Mouse (Mus musculus) splenic B cell, adult 2 months (primary cell): ENCODE measurements at regions not wholly inside any gene's neighbourhood (a gene's known extent, or its start where the extent isn't known, plus 50 kb on each side); places are given as distances from the start of the nearest gene placed in this dataset.

Experiments used
- DNase-seq: peaks from one replicate; pipeline ENCODE4 v3.0.0-alpha.2; 2011; ENCODE audit warnings: low read depth, low spot score
- H3K27me3 ChIP-seq: 2 replicates; pipeline ENCODE4 v1.6.1; 2012; ENCODE audit warnings: mild to moderate bottlenecking, low read length, moderate library complexity, mixed read lengths; ENCODE audit not compliant: control insufficient read depth, poor library complexity, insufficient read depth, severe bottlenecking
- H3K36me3 ChIP-seq: 2 replicates; pipeline ENCODE4 v1.6.1; 2012; ENCODE audit warnings: mild to moderate bottlenecking, low read length, moderate library complexity, mixed read lengths; ENCODE audit not compliant: control insufficient read depth, poor library complexity, insufficient read depth, severe bottlenecking

DNA sequence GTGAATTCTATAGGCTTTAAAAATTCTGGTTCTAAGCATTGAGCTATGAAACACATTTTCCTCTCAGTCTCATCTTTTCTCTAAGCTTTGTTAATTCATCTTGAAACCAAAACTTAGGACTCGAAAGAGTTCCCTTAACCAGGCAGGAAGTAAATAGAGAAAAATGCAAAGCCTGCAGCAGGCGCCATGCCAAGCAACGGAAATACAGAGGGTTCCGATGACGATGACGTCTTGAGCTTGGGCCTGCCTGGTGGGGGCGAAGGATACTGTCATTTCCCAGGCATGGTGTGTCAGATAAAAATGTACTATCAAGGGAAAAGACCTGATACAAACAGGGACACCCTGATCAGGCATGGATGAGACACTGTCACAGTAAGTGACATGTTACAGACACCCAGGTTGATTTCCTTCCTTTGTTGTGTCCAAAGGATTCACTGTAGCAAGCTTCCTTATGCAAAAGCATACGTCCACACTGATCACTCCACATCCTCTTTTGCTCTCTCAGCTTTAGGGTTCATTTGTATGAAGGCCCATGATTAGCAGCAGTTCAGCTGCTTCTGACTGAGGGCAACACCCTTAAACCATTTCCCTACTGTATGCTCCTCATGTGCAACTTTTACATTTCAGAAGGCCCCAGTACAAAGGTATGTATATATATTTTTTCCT lies 135.0 kb downstream of the Cemip2 start:
- DNase-seq, result peak; percentile 79
- H3K36me3 ChIP-seq, result no peaks in the 10 kb centered on the region
- no peaks in the 10 kb centered on the region for H3K27me3 ChIP-seq

GRCm38 (mm10) chr19:21913748-21914611 lies 135.8 kb downstream of the Cemip2 start:
- DNase-seq, result no peak
- Histone ChIP-seq H3K36me3 (no peaks in the 10 kb centered on the region), H3K27me3 (no peaks in the 10 kb centered on the region)

GRCm38 (mm10) chr19:21914658-21915057 lies 136.5 kb downstream of the Cemip2 start:
- Histone ChIP-seq H3K27me3 (no peaks in the 10 kb centered on the region), H3K36me3 (no peaks in the 10 kb centered on the region)
- DNase-seq, result no peak

DNA sequence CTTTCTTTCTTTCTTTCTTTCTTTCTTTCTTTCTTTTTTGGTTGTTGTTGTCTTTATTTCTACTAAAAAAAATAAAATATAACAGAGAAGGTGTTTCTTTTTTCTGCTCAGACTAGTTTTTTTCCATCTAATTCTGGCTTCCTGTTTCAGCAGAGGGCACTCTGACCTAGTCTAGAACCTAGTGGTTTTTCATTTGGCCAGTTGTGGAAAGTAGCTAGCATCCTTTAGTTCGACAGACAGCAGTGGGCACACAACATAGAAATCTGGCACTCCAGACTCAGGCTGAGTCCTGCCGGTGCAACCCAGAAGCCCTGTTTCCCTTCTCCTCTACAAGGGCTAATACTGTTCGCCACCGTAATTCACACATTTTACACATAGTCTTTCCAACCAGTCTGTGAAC lies 140.0 kb downstream of the Cemip2 start:
- Histone ChIP-seq H3K36me3 (no peaks in the 10 kb centered on the region), H3K27me3 (no peaks in the 10 kb centered on the region)
- no peak for DNase-seq

GRCm38 (mm10) chr19:21919074-21919473 lies 140.9 kb downstream of the Cemip2 start:
- Histone ChIP-seq H3K27me3 (no peaks in the 10 kb centered on the region), H3K36me3 (no peaks in the 10 kb centered on the region)
- no peak for DNase-seq

- Histone ChIP-seq H3K27me3 (no peaks in the 10 kb centered on the region), H3K36me3 (no peaks in the 10 kb centered on the region)
- DNase-seq, result no peak
Observed at GRCm38 (mm10) chr19:21940114-21940513, 162.0 kb downstream of the Cemip2 start.

DNA sequence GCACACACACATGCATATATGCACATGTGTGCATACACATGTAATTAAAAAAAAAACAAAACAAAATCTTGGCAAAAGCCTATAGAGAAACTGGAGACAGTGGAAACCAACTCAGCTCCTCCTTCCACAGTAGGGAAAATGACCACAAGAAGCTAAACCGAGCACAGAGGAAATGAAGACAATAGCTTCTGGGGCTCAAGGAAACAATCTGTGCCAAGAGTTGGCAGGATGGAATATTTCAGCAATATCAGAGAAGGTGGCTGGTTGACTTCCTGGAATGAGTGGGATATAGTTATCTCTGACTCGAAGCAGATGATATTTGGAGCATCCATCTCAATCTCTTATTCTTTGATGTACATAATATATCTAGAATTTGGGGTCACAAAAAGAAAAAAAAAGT lies 163.6 kb downstream of the Cemip2 start:
- H3K36me3 ChIP-seq, result no peaks in the 10 kb centered on the region
- H3K27me3 ChIP-seq, result no peaks in the 10 kb centered on the region
- DNase-seq, result no peak

GRCm38 (mm10) chr19:21942286-21942685 lies 164.1 kb downstream of the Cemip2 start:
- H3K36me3 ChIP-seq, result no peaks in the 10 kb centered on the region
- DNase-seq, result no peak

DNA sequence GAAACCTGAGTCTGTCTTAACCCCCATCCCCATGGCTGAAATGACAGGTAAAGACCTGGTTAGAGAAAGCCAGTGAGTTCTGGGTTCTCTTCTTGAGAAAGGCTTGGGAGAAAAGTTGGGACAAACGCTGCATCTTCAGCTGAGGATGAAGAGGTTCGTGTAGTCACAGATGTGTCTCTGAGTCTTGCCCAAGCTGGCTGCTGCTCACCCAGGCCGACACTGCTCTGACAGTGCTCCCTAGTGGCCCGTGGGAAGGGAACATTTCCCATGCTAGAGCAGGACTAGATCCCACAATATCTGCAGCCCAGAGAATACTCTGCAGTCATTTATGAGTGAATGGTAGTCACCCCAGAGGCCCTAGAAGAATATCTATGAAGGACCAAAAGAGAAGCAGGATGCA lies 165.3 kb downstream of the Cemip2 start:
- no peaks in the 10 kb centered on the region for H3K27me3 ChIP-seq
- DNase-seq, result peak; percentile 42
- no peaks in the 10 kb centered on the region for H3K36me3 ChIP-seq

More at GRCm38 (mm10) chr19:21942286-21942685, 164.1 kb downstream of the Cemip2 start:
- no peaks in the 10 kb centered on the region for H3K27me3 ChIP-seq

- DNase-seq, result peak; percentile 63
- Histone ChIP-seq H3K36me3 (no peaks in the 10 kb centered on the region), H3K27me3 (no peaks in the 10 kb centered on the region)
Observed at GRCm38 (mm10) chr19:21946262-21946922, 168.2 kb downstream of the Cemip2 start.

GRCm38 (mm10) chr19:21948030-21948429 lies 169.9 kb downstream of the Cemip2 start:
- Histone ChIP-seq H3K27me3 (no peaks in the 10 kb centered on the region), H3K36me3 (no peaks in the 10 kb centered on the region)
- peak; percentile 57 for DNase-seq

DNA sequence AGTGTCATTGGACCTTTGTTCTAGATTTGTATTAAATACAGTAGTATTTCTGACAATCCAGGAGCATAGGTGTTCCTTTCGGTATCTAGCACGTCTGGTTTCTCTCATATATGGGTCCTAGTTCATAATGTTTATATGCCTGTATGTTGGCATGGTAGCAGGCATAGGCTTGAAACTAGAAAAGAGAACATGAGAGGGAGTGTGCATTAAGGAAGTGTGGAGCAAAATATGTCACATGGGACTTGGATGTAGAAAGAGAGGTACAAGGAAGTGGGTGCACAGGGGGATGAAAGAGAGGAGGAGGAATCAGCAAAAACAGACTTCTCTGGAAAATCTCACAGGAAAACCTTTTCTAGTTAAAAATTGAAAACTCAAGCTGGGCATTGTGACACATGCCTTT lies 176.2 kb upstream of the Trpm3 start:
- no peaks in the 10 kb centered on the region for H3K36me3 ChIP-seq
- H3K27me3 ChIP-seq, result no peaks in the 10 kb centered on the region
- no peak for DNase-seq

DNA sequence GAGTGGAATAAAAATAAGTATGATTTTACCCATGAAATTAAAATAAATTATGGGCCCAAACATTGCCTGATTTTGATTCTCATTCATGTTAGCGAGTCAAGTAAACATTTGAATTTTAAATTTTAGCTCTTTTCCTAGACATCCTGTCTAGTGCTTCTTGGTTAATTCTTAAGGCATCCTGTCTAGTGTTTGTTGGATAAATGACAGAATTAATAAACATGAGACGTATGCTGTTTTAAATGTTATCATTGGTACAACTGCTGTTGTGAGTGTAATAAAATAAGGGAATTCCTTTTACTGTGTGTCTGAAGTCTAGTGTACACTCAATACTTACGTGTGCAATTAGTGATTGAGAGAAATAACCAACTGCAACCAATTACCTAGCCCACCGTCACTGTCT lies 149.0 kb upstream of the Trpm3 start:
- Histone ChIP-seq H3K27me3 (no peaks in the 10 kb centered on the region), H3K36me3 (no peaks in the 10 kb centered on the region)
- DNase-seq, result no peak

DNA sequence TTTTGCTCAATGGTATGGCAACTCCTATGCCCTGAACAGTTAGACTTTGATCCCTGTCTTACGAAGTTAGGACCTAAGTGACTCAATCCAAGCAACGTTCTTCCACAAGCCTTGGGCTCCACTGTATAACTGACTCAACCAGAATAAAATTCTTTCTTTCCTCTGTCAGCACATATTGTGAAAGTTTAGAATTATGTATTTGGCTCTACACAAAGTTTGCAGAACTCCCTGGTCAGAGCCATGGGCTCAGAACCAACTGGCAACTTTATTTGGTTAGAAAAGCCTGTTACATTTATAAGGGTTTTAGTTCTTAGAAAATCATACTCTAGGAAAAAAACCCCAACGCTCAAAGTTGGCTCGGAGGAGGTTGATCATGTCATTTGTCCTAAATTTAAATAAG lies 147.9 kb upstream of the Trpm3 start:
- Histone ChIP-seq H3K27me3 (no peaks in the 10 kb centered on the region), H3K36me3 (no peaks in the 10 kb centered on the region)
- no peak for DNase-seq

GRCm38 (mm10) chr19:21991413-21991812 lies 147.4 kb upstream of the Trpm3 start:
- DNase-seq, result no peak
- Histone ChIP-seq H3K27me3 (no peaks in the 10 kb centered on the region), H3K36me3 (no peaks in the 10 kb centered on the region)
